Mouse (Mus musculus) stomach, postnatal 0 days (tissue): Measurements from ENCODE around the gene Cyp2t4. TPM values are rescaled to one million over a fixed set of nuclear protein-coding genes. Genes with fewer than 3 reads are reported as not detected.
A peak's percentile ranks its signal among the peaks of the same experiment; 100 is the strongest.

Experiments used
- ATAC-seq: fragments of 200-750 bp; cut with Nextera tagmentation; 2 replicates; pipeline ENCODE4 v1.8.0; 2017; ENCODE audit not compliant: low FRiP score, low TSS enrichment
- DNase-seq: peaks from one replicate; pipeline ENCODE4 v3.0.0-alpha.2; 2016; ENCODE audit warnings: low spot score
- H3K27ac ChIP-seq: fragments of 300-500 bp; sonication (generic); replicated peaks from 2 replicates; pipeline ENCODE4 v1.5.1; 2014; ENCODE audit warnings: mild to moderate bottlenecking, control low read depth
- H3K27me3 ChIP-seq: fragments of 300-500 bp; sonication (generic); 2 replicates; pipeline ENCODE4 v1.6.1; 2014; ENCODE audit warnings: low read length; ENCODE audit not compliant: control insufficient read depth, insufficient read depth
- H3K36me3 ChIP-seq: fragments of 300-500 bp; sonication (generic); 2 replicates; pipeline ENCODE4 v1.6.1; 2014; ENCODE audit warnings: low read length, mixed read lengths; ENCODE audit not compliant: control insufficient read depth, insufficient read depth
- H3K4me1 ChIP-seq: fragments of 300-500 bp; sonication (generic); replicated peaks from 2 replicates; pipeline ENCODE4 v1.6.1; 2014; ENCODE audit warnings: antibody characterized with exemption; ENCODE audit not compliant: control insufficient read depth, insufficient read depth
- H3K4me2 ChIP-seq: fragments of 300-500 bp; sonication (generic); replicated peaks from 2 replicates; pipeline ENCODE4 v1.6.1; 2014; ENCODE audit warnings: low read depth, mild to moderate bottlenecking, control low read depth, moderate library complexity
- H3K4me3 ChIP-seq: fragments of 300-500 bp; sonication (generic); 2 replicates; pipeline ENCODE4 v1.5.1; 2014; ENCODE audit warnings: low read depth, low read length, control low read depth
- H3K9ac ChIP-seq: fragments of 300-500 bp; sonication (generic); 2 replicates; pipeline ENCODE4 v1.6.1; 2014; ENCODE audit warnings: mild to moderate bottlenecking, low read length, control low read depth, mixed read lengths
- H3K9me3 ChIP-seq: fragments of 300-500 bp; sonication (generic); 2 replicates; pipeline ENCODE4 v1.6.1; 2016; ENCODE audit warnings: low read length; ENCODE audit not compliant: control insufficient read depth
- CTCF ChIP-seq: IDR thresholded peaks from 2 replicates; pipeline ENCODE4 v1.5.1; 2016; ENCODE audit warnings: antibody characterized with exemption, low read depth, mild to moderate bottlenecking, moderate library complexity
- EP300 ChIP-seq: optimal IDR thresholded peaks from 2 replicates; pipeline ENCODE3; 2016; ENCODE audit warnings: antibody characterized with exemption
- WGBS: fragments of 180-500 bp; shearing (Covaris S2); extraction: QIAGEN DNeasy Blood & Tissue Kit; methylation state at CpG from one replicate; pipeline ENCODE4 v1.1.7; 2014; 5-methylcytosine and 5-hydroxymethylcytosine counted together
- polyA plus RNA-seq: library from polyadenylated mRNA; unstranded; fragments of >200 nt; fragmentation: Nextera tagmentation; extraction: Ambion mirVana; gene quantifications from 2 replicates; pipeline ENCODE4 v1.2.1, GENCODE M21; 2015

Cyp2t4 gene
- polyA plus RNA-seq, 1 experiment from 2014 or later = not detected

GRCm38 (mm10) chr7:27130521-27131370, 22.8 kb upstream of the Cyp2t4 start:
- 88% methylated on average over 22 of the region's 22 CpGs for WGBS
- ATAC-seq (no peak), DNase-seq (no peak)
- Histone ChIP-seq H3K27me3 (no peaks in the 10 kb centered on the region), H3K9me3 (no peaks in the 10 kb centered on the region), H3K4me3 (no peak overlapping the region), H3K36me3 (no peaks in the 10 kb centered on the region), H3K27ac (no peak overlapping the region), H3K4me1 (no peaks in the 10 kb centered on the region), H3K9ac (no peak overlapping the region), H3K4me2 (no peak overlapping the region)
- no peak for TF ChIP-seq EP300

- H3K36me3 ChIP-seq = no peaks in the 10 kb centered on the region
- no peaks in the 10 kb centered on the region for H3K4me1 ChIP-seq
- ATAC-seq (no peak), DNase-seq (no peak)
- H3K9ac ChIP-seq = no peak overlapping the region
- no peak overlapping the region for H3K27ac ChIP-seq
- WGBS = 68% methylated on average over 2 of the region's 2 CpGs
- no peak overlapping the region for H3K4me2 ChIP-seq
- no peak overlapping the region for H3K4me3 ChIP-seq
- no peaks in the 10 kb centered on the region for H3K9me3 ChIP-seq
- no peak for TF ChIP-seq EP300
- TF ChIP-seq CTCF = peak; percentile 45
- no peaks in the 10 kb centered on the region for H3K27me3 ChIP-seq
Measured at GRCm38 (mm10) chr7:27131387-27131786, 22.1 kb upstream of the Cyp2t4 start.

GRCm38 (mm10) chr7:27132588-27132987, 20.9 kb upstream of the Cyp2t4 start:
- no peak for ATAC-seq
- Histone ChIP-seq H3K4me3 (no peak overlapping the region), H3K36me3 (no peaks in the 10 kb centered on the region), H3K27me3 (no peaks in the 10 kb centered on the region), H3K4me2 (no peak overlapping the region), H3K9me3 (no peaks in the 10 kb centered on the region), H3K4me1 (no peaks in the 10 kb centered on the region), H3K9ac (no peak overlapping the region), H3K27ac (no peak overlapping the region)
- 14% methylated on average over 10 of the region's 10 CpGs for WGBS
- peak; percentile 65 for DNase-seq
- TF ChIP-seq CTCF = peak; percentile 67
- no peak for TF ChIP-seq EP300

GRCm38 (mm10) chr7:27133156-27133555, 20.4 kb upstream of the Cyp2t4 start:
- no peaks in the 10 kb centered on the region for H3K9me3 ChIP-seq
- no peaks in the 10 kb centered on the region for H3K27me3 ChIP-seq
- no peak overlapping the region for H3K4me2 ChIP-seq
- no peak for TF ChIP-seq CTCF
- no peak for TF ChIP-seq EP300
- ATAC-seq (no peak), DNase-seq (no peak)
- no peaks in the 10 kb centered on the region for H3K4me1 ChIP-seq
- WGBS = 40% methylated on average over 12 of the region's 12 CpGs
- H3K4me3 ChIP-seq = no peak overlapping the region
- H3K27ac ChIP-seq = no peak overlapping the region
- no peak overlapping the region for H3K9ac ChIP-seq
- no peaks in the 10 kb centered on the region for H3K36me3 ChIP-seq

GRCm38 (mm10) chr7:27133757-27134156, 19.8 kb upstream of the Cyp2t4 start:
- Histone ChIP-seq H3K4me2 (no peak overlapping the region), H3K36me3 (no peaks in the 10 kb centered on the region), H3K9ac (no peak overlapping the region), H3K4me3 (no peak overlapping the region), H3K9me3 (no peaks in the 10 kb centered on the region), H3K27ac (no peak overlapping the region), H3K4me1 (no peaks in the 10 kb centered on the region), H3K27me3 (no peaks in the 10 kb centered on the region)
- DNase-seq = no peak
- ATAC-seq = no peak
- TF ChIP-seq CTCF (no peak), EP300 (no peak)
- WGBS = 72% methylated on average over 4 of the region's 4 CpGs

GRCm38 (mm10) chr7:27136410-27136996, 17.0 kb upstream of the Cyp2t4 start:
- WGBS = 26% methylated on average over 8 of the region's 8 CpGs
- no peak overlapping the region for H3K9ac ChIP-seq
- H3K27me3 ChIP-seq = no peaks in the 10 kb centered on the region
- no peak for DNase-seq
- H3K36me3 ChIP-seq = no peaks in the 10 kb centered on the region
- no peak overlapping the region for H3K4me3 ChIP-seq
- no peaks in the 10 kb centered on the region for H3K9me3 ChIP-seq
- TF ChIP-seq CTCF (no peak), EP300 (peak; percentile 13)
- no peaks in the 10 kb centered on the region for H3K4me1 ChIP-seq
- no peak overlapping the region for H3K4me2 ChIP-seq
- peak; percentile 47; the same call in 1 of the 2 replicates for ATAC-seq
- H3K27ac ChIP-seq = peak overlapping the region; percentile 58; the same call in 1 of the 2 replicates
